Mouse (Mus musculus) cortical plate, adult 2 months (tissue): ENCODE data around the gene Bpifb9b. TPM values are rescaled to one million over a fixed set of nuclear protein-coding genes. Genes with fewer than 3 reads are reported as not detected.
"Not testable (repeated sequence)": the region's sequence is repeated elsewhere in the genome, so short reads cannot be mapped to it uniquely, and the experiment has no call there.

Source experiments
- H3K27ac ChIP-seq: fragments of 200-500 bp; 2 replicates; pipeline ENCODE4 v1.5.1; 2012; ENCODE audit warnings: low read length, control low read depth, inconsistent platforms; ENCODE audit not compliant: insufficient read depth
- H3K4me1 ChIP-seq: fragments of 200-500 bp; 2 replicates; pipeline ENCODE4 v1.6.1; 2011; ENCODE audit warnings: low read length; ENCODE audit not compliant: control insufficient read depth, insufficient read depth
- H3K4me3 ChIP-seq: fragments of 200-500 bp; 2 replicates; pipeline ENCODE4 v1.5.1; 2011; ENCODE audit warnings: mild to moderate bottlenecking, low read length, control low read depth; ENCODE audit not compliant: insufficient read depth
- CTCF ChIP-seq: fragments of 200-500 bp; IDR thresholded peaks from 2 replicates; pipeline ENCODE4 v1.5.1; 2011; ENCODE audit warnings: mild to moderate bottlenecking, control low read depth, low read length; ENCODE audit not compliant: insufficient read depth; ENCODE audit errors: extremely low read depth
- POLR2A ChIP-seq: fragments of 200-500 bp; IDR thresholded peaks from 2 replicates; pipeline ENCODE4 v1.6.1; 2011; ENCODE audit warnings: mild to moderate bottlenecking, low read length, control low read depth; ENCODE audit not compliant: insufficient read depth; ENCODE audit errors: extremely low read depth
- polyA plus RNA-seq: library from polyadenylated mRNA; depleted of rRNA; stranded (reverse); fragments of >200 nt; gene quantifications from 2 replicates; pipeline ENCODE4 v1.2.3, GENCODE M21; 2012; rRNA removed

Bpifb9b gene
- polyA plus RNA-seq, 1 experiment: not detected

DNA sequence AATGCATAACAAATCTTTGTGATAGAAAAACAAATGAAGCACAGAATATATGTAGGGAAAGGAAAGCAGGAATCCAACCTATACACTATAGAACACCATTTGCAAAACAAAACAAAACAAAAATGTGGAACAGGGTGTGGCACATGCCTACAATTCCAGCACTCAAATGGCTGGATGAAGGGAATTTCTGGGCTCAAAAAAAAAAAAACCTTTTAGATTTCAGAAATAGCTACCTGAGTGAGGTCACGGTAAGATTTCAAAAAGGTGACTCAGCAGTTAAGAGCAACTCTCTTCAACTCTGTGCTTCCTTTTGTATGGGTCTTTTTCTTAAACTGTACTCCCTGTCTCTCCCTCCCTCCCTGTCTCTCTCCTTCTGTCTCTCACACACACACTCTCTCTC, 31.1 kb downstream of the Bpifb9b start:
- no peak overlapping the region for H3K4me3 ChIP-seq
- TF ChIP-seq POLR2A (no peak), CTCF (no peak)
- no peak overlapping the region for H3K27ac ChIP-seq
- no peaks in the 10 kb centered on the region for H3K4me1 ChIP-seq

DNA sequence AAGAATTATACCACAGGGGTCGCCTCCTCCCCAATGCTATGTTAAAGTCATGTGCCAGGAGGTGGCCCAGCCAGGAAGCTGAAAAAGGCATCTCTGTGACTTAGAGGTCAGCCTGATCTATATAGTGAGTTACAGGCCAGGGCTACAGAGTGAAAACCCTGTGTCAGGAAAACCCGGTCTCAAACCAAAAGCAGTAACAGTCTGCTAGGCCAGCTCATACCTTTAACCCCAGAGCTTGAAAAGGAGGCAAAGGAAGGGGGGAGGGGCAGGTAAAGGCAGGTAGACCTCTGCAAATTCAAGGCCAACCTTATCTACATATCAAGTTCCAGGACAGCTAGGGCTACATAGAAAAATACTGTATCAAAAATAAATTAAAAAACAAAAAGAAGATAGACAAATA, 32.3 kb downstream of the Bpifb9b start:
- H3K27ac ChIP-seq: no peak overlapping the region
- TF ChIP-seq POLR2A: no peak
- no peak for TF ChIP-seq CTCF
- H3K4me1 ChIP-seq: no peaks in the 10 kb centered on the region
- H3K4me3 ChIP-seq: no peak overlapping the region

- Histone ChIP-seq H3K4me3 (no peak overlapping the region), H3K4me1 (no peaks in the 10 kb centered on the region), H3K27ac (no peak overlapping the region)
- TF ChIP-seq POLR2A: no peak
- TF ChIP-seq CTCF: no peak
Measured at GRCm38 (mm10) chr2:154348152-154348551, 41.1 kb downstream of the Bpifb9b start.

GRCm38 (mm10) chr2:154354000-154354425, 47.0 kb downstream of the Bpifb9b start:
- H3K4me3 ChIP-seq: peak overlapping the region; percentile 41
- not testable (repeated sequence) for H3K4me1 ChIP-seq, H3K27ac ChIP-seq

DNA sequence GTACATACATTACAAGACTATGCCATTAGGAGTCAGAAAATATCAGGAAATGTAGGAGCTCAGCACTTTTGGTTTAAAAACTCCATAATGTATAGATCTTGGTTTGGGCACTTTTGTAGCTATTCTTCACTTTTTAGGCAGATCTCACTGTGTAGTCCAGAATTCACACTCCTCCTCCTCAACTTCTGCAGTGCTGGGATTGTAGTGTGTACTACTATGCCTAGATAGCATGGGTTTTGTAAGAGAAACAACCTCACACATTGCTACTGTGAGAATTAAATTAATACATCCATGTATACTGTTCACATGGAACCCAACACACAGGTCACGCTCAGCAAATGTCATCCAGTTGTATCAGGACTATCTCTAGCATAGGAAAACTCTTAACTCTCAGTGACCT, 60.5 kb downstream of the Bpifb9b start:
- H3K4me3 ChIP-seq: no peak overlapping the region
- peaks cover 6% of the 10 kb centered on the region for H3K4me1 ChIP-seq
- H3K27ac ChIP-seq: no peak overlapping the region
- no peak for TF ChIP-seq POLR2A
- no peak for TF ChIP-seq CTCF

Other genes with a start within 250 kb of the Bpifb9b start
- gene Bpifa3, start 176.9 kb upstream of the Bpifb9b start, polyA plus RNA-seq: not detected in 2 replicates
- gene Bpifa1, start 164.3 kb upstream of the Bpifb9b start, polyA plus RNA-seq: not detected in 2 replicates
- gene Bpifa5, start 144.6 kb upstream of the Bpifb9b start, polyA plus RNA-seq: not detected in 2 replicates
- gene Bpifb1, start 116.4 kb upstream of the Bpifb9b start, polyA plus RNA-seq: 0.08 and 0.10 TPM in 2 replicates
- gene Bpifb5, start 83.5 kb upstream of the Bpifb9b start, polyA plus RNA-seq: 0.21 TPM in 1 of 2 replicates, not detected in the other
- not detected in 2 replicates for gene Bpifb9a, start 49.4 kb upstream of the Bpifb9b start, polyA plus RNA-seq
- 14.9 and 17.7 TPM in 2 replicates for gene Cdk5rap1, start 65.8 kb downstream of the Bpifb9b start, polyA plus RNA-seq
- 36.2 and 37.7 TPM in 2 replicates for gene Snta1, start 100.9 kb downstream of the Bpifb9b start, polyA plus RNA-seq
- gene Cbfa2t2, start 129.3 kb downstream of the Bpifb9b start, polyA plus RNA-seq: 30.4 and 32.9 TPM in 2 replicates
- gene 1700003F12Rik, start 239.9 kb downstream of the Bpifb9b start, polyA plus RNA-seq: 0.94 and 1.0 TPM in 2 replicates
- gene Actl10, start 244.5 kb downstream of the Bpifb9b start, polyA plus RNA-seq: not detected in 2 replicates